Mouse (Mus musculus): ENCODE measurements around the gene Edem3. TPM values are rescaled to one million over a fixed set of nuclear protein-coding genes. Genes with fewer than 3 reads are reported as not detected.

Gene Edem3
- total RNA-seq, 2 experiments from 2014 or later: 47.1 to 47.5 TPM

- intact Hi-C loops (cut with DNase I): no loop called here
- no peak for DNase-seq
Observed at GRCm38 (mm10) chr1:151858474-151858873, 103.3 kb downstream of the Edem3 start.

- intact Hi-C loops (cut with DNase I): no loop called here
- no peak for DNase-seq
Observed at GRCm38 (mm10) chr1:151861334-151861995, 106.3 kb downstream of the Edem3 start.

GRCm38 (mm10) chr1:151862109-151862508 lies 106.9 kb downstream of the Edem3 start:
- intact Hi-C loops (cut with DNase I): no loop called here
- DNase-seq: no peak

- no peak for DNase-seq
- intact Hi-C loops (cut with DNase I): no loop called here
Observed at GRCm38 (mm10) chr1:151863135-151863796, 108.1 kb downstream of the Edem3 start.

GRCm38 (mm10) chr1:151863797-151864147 lies 108.6 kb downstream of the Edem3 start:
- intact Hi-C loops (cut with DNase I): no loop called here

GRCm38 (mm10) chr1:151864326-151864725 lies 109.2 kb downstream of the Edem3 start:
- no peak for DNase-seq
- intact Hi-C loops (cut with DNase I): no loop called here

More at GRCm38 (mm10) chr1:151863797-151864147, 108.6 kb downstream of the Edem3 start:
- DNase-seq: peak; percentile 52

Other genes with a start within 250 kb of the Edem3 start
- 1 to 10 TPM; 2.6 to 5.3 TPM for gene Fam129a, start 184.2 kb upstream of the Edem3 start, total RNA-seq (2021)